Mouse (Mus musculus) bone marrow, adult 2 months (tissue): ENCODE data around the gene Ccdc120.

Source experiments
- CTCF ChIP-seq: fragments of 200-500 bp; IDR thresholded peaks from 2 replicates; pipeline ENCODE4 v1.5.1; 2011; ENCODE audit warnings: low read length, control low read depth; ENCODE audit not compliant: control insufficient read depth, insufficient read depth
- POLR2A ChIP-seq: fragments of 200-500 bp; IDR thresholded peaks from 2 replicates; pipeline ENCODE4 v1.6.1; 2011; ENCODE audit warnings: low read depth, mild to moderate bottlenecking, control low read depth, low read length, borderline replicate concordance; ENCODE audit not compliant: control insufficient read depth

DNA sequence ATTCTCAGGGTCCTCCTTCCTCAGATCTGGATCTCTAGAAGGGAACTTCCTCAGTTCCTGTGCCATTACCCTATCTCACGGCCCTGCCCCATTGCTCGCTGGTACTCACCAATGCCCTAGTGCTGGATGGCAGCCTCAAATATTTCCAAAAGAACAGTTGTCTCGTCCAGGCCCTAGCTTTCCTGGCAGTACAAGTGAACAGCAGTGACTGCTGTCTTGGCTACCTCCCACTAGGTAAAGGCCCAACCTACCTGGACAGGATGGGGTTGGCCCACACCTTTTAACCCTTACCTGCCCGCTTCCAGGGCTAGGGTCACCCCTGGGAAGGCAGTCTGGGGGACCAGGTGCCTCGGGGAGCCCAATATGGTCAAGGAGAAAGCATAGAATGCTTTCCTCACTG, 9.6 kb downstream of the Ccdc120 start:
- no peak for TF ChIP-seq CTCF
- no peak for TF ChIP-seq POLR2A
